Mouse (Mus musculus): Measurements from ENCODE around the gene Map7. TPM values are rescaled to one million over a fixed set of nuclear protein-coding genes. Genes with fewer than 3 reads are reported as not detected.

The Map7 gene
- 82.2 and 92.8 TPM in 2 replicates for polyA plus RNA-seq (2012; rRNA removed)

GRCm38 (mm10) chr10:20148130-20148772, at the start of gene Map7:
Gene Map7 (plus strand): TSS chr10:20148471.
- peaks cover 3% of the 10 kb centered on the region for H3K4me1 ChIP-seq (ENCODE audit: control insufficient read depth, insufficient read depth, low read length)
- no peak; the same call in 1 of the 2 replicates for TF ChIP-seq POLR2A (IDR thresholded peaks at IDR 0.05; ENCODE audit: control insufficient read depth, low read depth, low read length)
- TF ChIP-seq CTCF (IDR thresholded peaks at IDR 0.05; ENCODE audit: control insufficient read depth, insufficient read depth, insufficient replicate concordance, low read depth, low read length), result no peak
- peak within 1 kb of the TSS; percentile 86 for H3K27ac ChIP-seq (ENCODE audit: control insufficient read depth, insufficient read depth, low read depth, low read length)
- peak within 1 kb of the TSS; percentile 92 for H3K4me3 ChIP-seq (ENCODE audit: control insufficient read depth, low read depth, low read length)
- H3K27me3 ChIP-seq (ENCODE audit: control insufficient read depth, insufficient read depth, low read length), result no peaks in the 10 kb centered on the region
- H3K36me3 ChIP-seq (ENCODE audit: control insufficient read depth, insufficient read depth, low read length), result no peaks in the 10 kb centered on the region

- no peaks in the 10 kb centered on the region for H3K36me3 ChIP-seq (ENCODE audit: control insufficient read depth, insufficient read depth, low read length)
- TF ChIP-seq POLR2A (IDR thresholded peaks at IDR 0.05; ENCODE audit: control insufficient read depth, low read depth, low read length), result no peak
- no peak for TF ChIP-seq CTCF (IDR thresholded peaks at IDR 0.05; ENCODE audit: control insufficient read depth, insufficient read depth, insufficient replicate concordance, low read depth, low read length)
- no peaks in the 10 kb centered on the region for H3K27me3 ChIP-seq (ENCODE audit: control insufficient read depth, insufficient read depth, low read length)
- H3K27ac ChIP-seq (ENCODE audit: control insufficient read depth, insufficient read depth, low read depth, low read length), result no peak overlapping the region
- peaks cover 4% of the 10 kb centered on the region for H3K4me1 ChIP-seq (ENCODE audit: control insufficient read depth, insufficient read depth, low read length)
- no peak overlapping the region for H3K4me3 ChIP-seq (ENCODE audit: control insufficient read depth, low read depth, low read length)
Observed at GRCm38 (mm10) chr10:20101456-20101855, 46.8 kb upstream of the Map7 start.

GRCm38 (mm10) chr10:20104271-20104931, 43.9 kb upstream of the Map7 start:
- Histone ChIP-seq H3K36me3 (ENCODE audit: control insufficient read depth, insufficient read depth, low read length) (no peaks in the 10 kb centered on the region), H3K4me1 (ENCODE audit: control insufficient read depth, insufficient read depth, low read length) (peaks cover 4% of the 10 kb centered on the region), H3K27me3 (ENCODE audit: control insufficient read depth, insufficient read depth, low read length) (no peaks in the 10 kb centered on the region), H3K4me3 (ENCODE audit: control insufficient read depth, low read depth, low read length) (no peak overlapping the region), H3K27ac (ENCODE audit: control insufficient read depth, insufficient read depth, low read depth, low read length) (0 out of 2 replicates have a peak overlapping the region, but pooled peaks have one; percentile 12)
- no peak for TF ChIP-seq POLR2A (IDR thresholded peaks at IDR 0.05; ENCODE audit: control insufficient read depth, low read depth, low read length)
- TF ChIP-seq CTCF (IDR thresholded peaks at IDR 0.05; ENCODE audit: control insufficient read depth, insufficient read depth, insufficient replicate concordance, low read depth, low read length), result no peak

- Histone ChIP-seq H3K4me1 (ENCODE audit: control insufficient read depth, insufficient read depth, low read length) (peaks cover 4% of the 10 kb centered on the region), H3K4me3 (ENCODE audit: control insufficient read depth, low read depth, low read length) (no peak overlapping the region), H3K27me3 (ENCODE audit: control insufficient read depth, insufficient read depth, low read length) (no peaks in the 10 kb centered on the region), H3K27ac (ENCODE audit: control insufficient read depth, insufficient read depth, low read depth, low read length) (no peak overlapping the region), H3K36me3 (ENCODE audit: control insufficient read depth, insufficient read depth, low read length) (no peaks in the 10 kb centered on the region)
- TF ChIP-seq CTCF (IDR thresholded peaks at IDR 0.05; ENCODE audit: control insufficient read depth, insufficient read depth, insufficient replicate concordance, low read depth, low read length) (no peak), POLR2A (IDR thresholded peaks at IDR 0.05; ENCODE audit: control insufficient read depth, low read depth, low read length) (no peak)
Observed at GRCm38 (mm10) chr10:20105575-20105974, 42.7 kb upstream of the Map7 start.

- Histone ChIP-seq H3K27ac (ENCODE audit: control insufficient read depth, insufficient read depth, low read depth, low read length) (no peak overlapping the region), H3K27me3 (ENCODE audit: control insufficient read depth, insufficient read depth, low read length) (no peaks in the 10 kb centered on the region), H3K4me3 (ENCODE audit: control insufficient read depth, low read depth, low read length) (no peak overlapping the region), H3K36me3 (ENCODE audit: control insufficient read depth, insufficient read depth, low read length) (no peaks in the 10 kb centered on the region), H3K4me1 (ENCODE audit: control insufficient read depth, insufficient read depth, low read length) (peaks cover 4% of the 10 kb centered on the region)
- TF ChIP-seq CTCF (IDR thresholded peaks at IDR 0.05; ENCODE audit: control insufficient read depth, insufficient read depth, insufficient replicate concordance, low read depth, low read length) (no peak), POLR2A (IDR thresholded peaks at IDR 0.05; ENCODE audit: control insufficient read depth, low read depth, low read length) (no peak)
Observed at GRCm38 (mm10) chr10:20107031-20107430, 41.2 kb upstream of the Map7 start.

GRCm38 (mm10) chr10:20111508-20111907, 36.8 kb upstream of the Map7 start:
- H3K36me3 ChIP-seq (ENCODE audit: control insufficient read depth, insufficient read depth, low read length), result no peaks in the 10 kb centered on the region
- no peak overlapping the region for H3K4me3 ChIP-seq (ENCODE audit: control insufficient read depth, low read depth, low read length)
- H3K27me3 ChIP-seq (ENCODE audit: control insufficient read depth, insufficient read depth, low read length), result no peaks in the 10 kb centered on the region
- no peaks in the 10 kb centered on the region for H3K4me1 ChIP-seq (ENCODE audit: control insufficient read depth, insufficient read depth, low read length)
- TF ChIP-seq POLR2A (IDR thresholded peaks at IDR 0.05; ENCODE audit: control insufficient read depth, low read depth, low read length) (no peak), CTCF (IDR thresholded peaks at IDR 0.05; ENCODE audit: control insufficient read depth, insufficient read depth, insufficient replicate concordance, low read depth, low read length) (no peak)
- H3K27ac ChIP-seq (ENCODE audit: control insufficient read depth, insufficient read depth, low read depth, low read length), result no peak overlapping the region

GRCm38 (mm10) chr10:20112026-20112973, 36.0 kb upstream of the Map7 start:
- Histone ChIP-seq H3K4me1 (ENCODE audit: control insufficient read depth, insufficient read depth, low read length) (no peaks in the 10 kb centered on the region), H3K27me3 (ENCODE audit: control insufficient read depth, insufficient read depth, low read length) (no peaks in the 10 kb centered on the region), H3K4me3 (ENCODE audit: control insufficient read depth, low read depth, low read length) (no peak overlapping the region), H3K36me3 (ENCODE audit: control insufficient read depth, insufficient read depth, low read length) (no peaks in the 10 kb centered on the region), H3K27ac (ENCODE audit: control insufficient read depth, insufficient read depth, low read depth, low read length) (no peak overlapping the region)
- TF ChIP-seq POLR2A (IDR thresholded peaks at IDR 0.05; ENCODE audit: control insufficient read depth, low read depth, low read length), result no peak
- no peak for TF ChIP-seq CTCF (IDR thresholded peaks at IDR 0.05; ENCODE audit: control insufficient read depth, insufficient read depth, insufficient replicate concordance, low read depth, low read length)
